ENCODE assay signal across 17 mouse cellular contexts in genomic region chr10:84582236-84582635, GRCm38 (mm10). TPM values are rescaled to one million over a fixed set of nuclear protein-coding genes. Genes with fewer than 3 reads are reported as not detected.
A peak's percentile ranks its signal among the peaks of the same experiment; 100 is the strongest.
DNase-seq lines count a peak whose midpoint lies in the region; TF ChIP-seq lines count a peak whose summit lies in the region.
"Had no signal": no experiment of that assay in that cellular context is flagged by ENCODE, and none has a peak within 500 bp of the region (broad histone marks: within the 10 kb centered on the region; RNA-seq: fewer than 3 reads in every experiment).

No protein-coding gene starts in this region.

- DNase-seq in gastrocnemius, postnatal 25 days: peak; percentile 34
- no peak for DNase-seq in gastrocnemius, adult 8-10 months (ENCODE audit: low spot score in 2 of 2)
- no peak for DNase-seq in layer of hippocampus, adult 2 months (ENCODE audit: low spot score in 2 of 2)
- DNase-seq in layer of hippocampus, adult 8-10 months (ENCODE audit: low spot score in 2 of 2): no peak
- DNase-seq in right cerebral cortex, adult 18-20 months: peak; percentile 15
- DNase-seq in right cerebral cortex, postnatal 25 days: no peak
- DNase-seq in retina, postnatal 1 day: peak; percentile 15
- DNase-seq in thymus, postnatal 36 days: no peak
- DNase-seq: cerebellum, adult 11-12 months; cerebellum, postnatal 36 days; kidney, adult 8-10 months; kidney, postnatal 36 days; thymus, postnatal 14 days had no signal

- no peak for TF ChIP-seq CTCF in layer of hippocampus, adult 2 months (conservative IDR thresholded peaks at IDR 0.05)

- H3K27ac ChIP-seq in layer of hippocampus, adult 2 months: peak overlapping the region; percentile 18; the same call in 1 of the 2 replicates
- H3K27ac ChIP-seq: left cerebral cortex, adult 2 months; limb, embryonic 15.5 days; macrophage; midbrain, embryonic 12.5 days had no signal

- no peak overlapping the region for H3K4me3 ChIP-seq in layer of hippocampus, adult 2 months
- H3K4me3 ChIP-seq: left cerebral cortex, adult 2 months; limb, embryonic 15.5 days; midbrain, embryonic 12.5 days had no signal

RNA-seq across cellular contexts. Expression of gene Tcp11l2, which starts 5.8 kb away (rescaled TPM):
- 10 to 100 TPM; 39.2 to 47.0 TPM for total RNA-seq in gastrocnemius, postnatal 25 days (2021)
- total RNA-seq in gastrocnemius, adult 8-10 months (2022): 10 to 100 TPM; 31.0 to 44.5 (median 39.1) TPM
- total RNA-seq in layer of hippocampus, adult 2 months (2021): 10 to 100 TPM; 27.3 to 29.4 TPM
- 10 to 100 TPM; 22.0 to 31.3 (median 26.9) TPM for total RNA-seq in layer of hippocampus, adult 8-10 months (2022)

RNA-seq across cellular contexts. Expression of gene Polr3b, which starts 39.9 kb away (rescaled TPM):
- total RNA-seq in gastrocnemius, postnatal 25 days (2021): 10 to 100 TPM in 1 of 2 experiments, 1 to 10 TPM in 1; 8.1 to 11.3 TPM
- 1 to 10 TPM; 8.6 to 9.5 (median 8.7) TPM for total RNA-seq in gastrocnemius, adult 8-10 months (2022)
- 10 to 100 TPM; 14.8 to 15.6 TPM for total RNA-seq in layer of hippocampus, adult 2 months (2021)
- 10 to 100 TPM; 14.6 to 17.5 (median 15.9) TPM for total RNA-seq in layer of hippocampus, adult 8-10 months (2022)

RNA-seq across cellular contexts. Expression of gene Ckap4, which starts 48.4 kb away (rescaled TPM):
- total RNA-seq in gastrocnemius, postnatal 25 days (2021): 10 to 100 TPM; 15.5 to 16.3 TPM
- 1 to 10 TPM; 5.3 to 7.8 (median 5.7) TPM for total RNA-seq in gastrocnemius, adult 8-10 months (2022)
- total RNA-seq in layer of hippocampus, adult 2 months (2021): 10 to 100 TPM; 20.2 to 20.3 TPM
- total RNA-seq in layer of hippocampus, adult 8-10 months (2022): 10 to 100 TPM; 18.8 to 20.8 (median 19.8) TPM

Comparison
In these comparisons a context has a peak if more than half of its experiments do, and no peak if none do; other contexts are left out.
1. DNase-seq: peak in gastrocnemius, postnatal 25 days (single experiment), right cerebral cortex, adult 18-20 months (single experiment) and retina, postnatal 1 day (single experiment); none in gastrocnemius, adult 8-10 months (0 of 2), layer of hippocampus, adult 2 months (0 of 2), layer of hippocampus, adult 8-10 months (0 of 2), right cerebral cortex, postnatal 25 days (single experiment) and thymus, postnatal 36 days (0 of 2).